Mouse (Mus musculus): ENCODE measurements around the gene Slc46a3. TPM values are rescaled to one million over a fixed set of nuclear protein-coding genes. Genes with fewer than 3 reads are reported as not detected.

The Slc46a3 gene
- 27.9 and 28.2 TPM in 2 replicates for polyA plus RNA-seq (2012; rRNA removed)

DNA sequence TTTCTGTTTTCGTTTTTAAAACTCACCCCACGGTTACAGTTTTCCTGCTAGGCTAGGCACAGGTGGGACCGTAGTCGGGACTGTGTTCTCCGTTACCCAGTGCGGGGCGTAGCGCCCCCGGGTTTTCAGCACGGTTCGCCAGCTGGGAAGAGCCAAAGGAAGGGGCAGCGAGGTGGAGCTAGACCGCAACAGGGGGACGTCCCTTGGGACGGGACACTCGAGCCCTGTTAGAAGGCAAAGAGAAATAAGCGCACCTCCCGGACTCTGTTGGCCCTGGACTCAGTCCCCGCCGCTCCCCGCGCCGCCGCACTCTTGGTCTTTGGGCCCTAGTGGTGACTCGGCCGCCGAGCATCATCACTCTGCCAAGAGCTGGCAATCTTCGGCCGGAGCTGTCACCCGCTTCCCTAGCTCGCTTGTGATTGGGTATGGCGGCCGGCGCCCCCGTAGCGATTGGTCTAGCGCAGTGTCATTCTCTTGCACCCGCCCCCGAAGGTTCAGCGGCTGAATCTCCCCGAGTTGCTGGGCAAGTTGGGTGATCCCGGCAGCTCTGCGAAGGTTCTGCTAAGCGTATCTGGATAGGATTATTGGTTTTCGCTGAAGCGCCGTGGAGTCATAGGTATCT lies at the start of gene Slc46a3:
Slc46a3 (minus strand) TSS at position 361 of the 622 bp plus-strand sequence.
- Histone ChIP-seq H3K4me3 (replicated peaks; ENCODE audit: insufficient read depth, low read depth, low read length) (peak within 1 kb of the TSS; percentile 66), H3K27ac (ENCODE audit: insufficient read depth, low read length) (peak within 1 kb of the TSS; percentile 54), H3K4me1 (ENCODE audit: control insufficient read depth, insufficient read depth, low read length) (peaks cover 7% of the 10 kb centered on the region; the same call in 1 of the 2 replicates), H3K27me3 (ENCODE audit: control insufficient read depth, insufficient read depth, low read length) (no peaks in the 10 kb centered on the region)
- WGBS = under 1% methylated on average over 47 of the region's 47 CpGs
- peak; percentile 97 to 99 for DNase-seq
- TF ChIP-seq POLR2A (IDR thresholded peaks at IDR 0.05; ENCODE audit: borderline replicate concordance, insufficient read depth, low read length) (peak; percentile 73), CTCF (IDR thresholded peaks at IDR 0.05; ENCODE audit: borderline replicate concordance, insufficient read depth, low read depth, low read length) (peak; percentile 19; the same call in 1 of the 2 replicates)

DNA sequence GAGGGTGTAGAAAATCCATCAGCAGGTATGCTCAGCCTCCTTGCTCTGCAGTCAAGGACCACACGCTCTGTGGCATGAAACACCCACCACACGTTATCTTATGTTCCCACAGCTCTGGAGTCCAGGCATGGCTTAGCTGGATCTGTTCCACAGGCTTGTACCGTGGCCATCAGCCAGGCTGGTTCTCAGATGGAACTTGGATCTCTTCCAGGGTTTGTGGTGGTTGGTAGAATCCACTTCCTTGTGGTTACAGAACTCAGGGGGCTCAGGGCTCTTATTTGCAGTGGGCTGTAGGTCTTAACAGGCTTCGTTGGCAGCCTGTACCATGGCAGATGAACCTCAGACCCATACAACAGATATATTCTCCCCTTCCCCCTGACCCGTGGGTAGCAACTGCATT lies 44.6 kb upstream of the Slc46a3 start:
- DNase-seq = peak; percentile 27 to 45
- Histone ChIP-seq H3K4me3 (replicated peaks; ENCODE audit: insufficient read depth, low read depth, low read length) (no peak overlapping the region), H3K27ac (ENCODE audit: insufficient read depth, low read length) (no peak overlapping the region), H3K27me3 (ENCODE audit: control insufficient read depth, insufficient read depth, low read length) (no peaks in the 10 kb centered on the region; the same call in 1 of the 2 replicates), H3K4me1 (ENCODE audit: control insufficient read depth, insufficient read depth, low read length) (peaks cover 5% of the 10 kb centered on the region)
- 14% methylated on average over 5 of the region's 5 CpGs for WGBS
- TF ChIP-seq CTCF (IDR thresholded peaks at IDR 0.05; ENCODE audit: borderline replicate concordance, insufficient read depth, low read depth, low read length) (no peak), POLR2A (IDR thresholded peaks at IDR 0.05; ENCODE audit: borderline replicate concordance, insufficient read depth, low read length) (no peak)

DNA sequence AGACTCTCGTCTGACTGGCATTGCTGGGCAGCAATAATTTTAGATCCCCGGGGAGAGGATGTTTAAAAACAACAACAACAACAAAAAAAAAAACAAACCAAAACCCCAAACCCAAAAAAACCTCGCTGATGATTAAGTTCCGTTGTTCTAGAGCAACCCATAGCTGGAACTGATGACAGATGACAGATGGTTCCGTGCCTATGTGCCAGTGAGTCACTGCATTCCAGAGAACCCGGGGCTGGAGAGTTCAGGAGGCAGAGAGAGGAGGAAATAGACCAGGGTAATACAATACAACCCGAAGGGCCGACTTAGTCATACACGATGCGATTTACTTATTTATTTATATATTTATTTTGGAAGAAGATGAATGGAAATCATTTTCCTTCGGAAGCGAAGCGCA lies 40.5 kb upstream of the Slc46a3 start:
- peak in 1 of 2 experiments; percentile 27 for DNase-seq
- TF ChIP-seq CTCF (IDR thresholded peaks at IDR 0.05; ENCODE audit: borderline replicate concordance, insufficient read depth, low read depth, low read length) (no peak), POLR2A (IDR thresholded peaks at IDR 0.05; ENCODE audit: borderline replicate concordance, insufficient read depth, low read length) (no peak)
- H3K4me1 ChIP-seq (ENCODE audit: control insufficient read depth, insufficient read depth, low read length) = peaks cover 5% of the 10 kb centered on the region
- WGBS = 64% methylated on average over 13 of the region's 13 CpGs
- no peak overlapping the region for H3K27ac ChIP-seq (ENCODE audit: insufficient read depth, low read length)
- no peaks in the 10 kb centered on the region for H3K27me3 ChIP-seq (ENCODE audit: control insufficient read depth, insufficient read depth, low read length)
- H3K4me3 ChIP-seq (replicated peaks; ENCODE audit: insufficient read depth, low read depth, low read length) = no peak overlapping the region

GRCm38 (mm10) chr5:147928668-147929497 lies 34.3 kb upstream of the Slc46a3 start:
- H3K4me3 ChIP-seq (replicated peaks; ENCODE audit: insufficient read depth, low read depth, low read length) = no peak overlapping the region
- no peak for DNase-seq
- no peaks in the 10 kb centered on the region for H3K4me1 ChIP-seq (ENCODE audit: control insufficient read depth, insufficient read depth, low read length)
- H3K27ac ChIP-seq (ENCODE audit: insufficient read depth, low read length) = no peak overlapping the region
- no peaks in the 10 kb centered on the region for H3K27me3 ChIP-seq (ENCODE audit: control insufficient read depth, insufficient read depth, low read length)
- 82% methylated on average over 7 of the region's 7 CpGs for WGBS
- TF ChIP-seq POLR2A (IDR thresholded peaks at IDR 0.05; ENCODE audit: borderline replicate concordance, insufficient read depth, low read length) (no peak), CTCF (IDR thresholded peaks at IDR 0.05; ENCODE audit: borderline replicate concordance, insufficient read depth, low read depth, low read length) (no peak)

DNA sequence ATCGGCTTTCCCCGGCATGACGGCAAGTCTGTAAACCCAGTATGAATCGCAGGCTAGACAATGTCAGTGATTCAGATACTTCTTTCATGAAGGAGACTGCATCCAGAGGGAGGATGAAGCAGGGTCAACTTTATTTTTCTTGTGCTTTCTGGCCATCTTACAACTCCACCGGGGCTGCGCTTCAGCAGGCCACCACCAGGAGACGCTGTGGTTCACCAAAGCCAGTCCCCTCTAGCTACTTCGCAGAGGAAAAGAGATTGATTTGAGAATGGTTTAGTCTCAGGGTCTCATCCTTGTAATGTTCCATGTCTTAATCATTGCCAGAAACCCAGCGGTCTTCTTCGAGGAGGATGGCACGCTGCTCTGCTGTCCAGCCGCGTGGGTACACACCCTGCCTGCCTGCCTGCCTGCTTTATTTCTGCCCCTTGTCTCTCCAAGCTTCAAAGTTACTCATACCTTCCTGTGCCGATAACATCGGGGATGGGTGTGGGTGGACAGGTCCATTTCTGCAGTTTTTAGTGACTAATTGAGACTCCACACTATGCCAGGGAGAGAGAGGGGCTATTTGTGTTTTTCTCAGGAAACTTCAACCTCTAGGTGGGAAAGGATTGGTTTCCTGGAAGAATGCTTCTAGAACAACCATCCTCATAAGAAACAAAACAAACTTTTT lies 31.5 kb upstream of the Slc46a3 start:
- WGBS = 70% methylated on average over 15 of the region's 15 CpGs
- Histone ChIP-seq H3K4me3 (replicated peaks; ENCODE audit: insufficient read depth, low read depth, low read length) (no peak overlapping the region), H3K27me3 (ENCODE audit: control insufficient read depth, insufficient read depth, low read length) (no peaks in the 10 kb centered on the region), H3K4me1 (ENCODE audit: control insufficient read depth, insufficient read depth, low read length) (no peaks in the 10 kb centered on the region), H3K27ac (ENCODE audit: insufficient read depth, low read length) (no peak overlapping the region)
- TF ChIP-seq POLR2A (IDR thresholded peaks at IDR 0.05; ENCODE audit: borderline replicate concordance, insufficient read depth, low read length) = no peak
- TF ChIP-seq CTCF (IDR thresholded peaks at IDR 0.05; ENCODE audit: borderline replicate concordance, insufficient read depth, low read depth, low read length) = peak; percentile 61
- DNase-seq = peak in 1 of 2 experiments; percentile 22

- Histone ChIP-seq H3K4me1 (ENCODE audit: control insufficient read depth, insufficient read depth, low read length) (no peaks in the 10 kb centered on the region), H3K27ac (ENCODE audit: insufficient read depth, low read length) (no peak overlapping the region), H3K4me3 (replicated peaks; ENCODE audit: insufficient read depth, low read depth, low read length) (no peak overlapping the region), H3K27me3 (ENCODE audit: control insufficient read depth, insufficient read depth, low read length) (no peaks in the 10 kb centered on the region)
- DNase-seq = no peak
- TF ChIP-seq POLR2A (IDR thresholded peaks at IDR 0.05; ENCODE audit: borderline replicate concordance, insufficient read depth, low read length) (no peak), CTCF (IDR thresholded peaks at IDR 0.05; ENCODE audit: borderline replicate concordance, insufficient read depth, low read depth, low read length) (no peak)
- 83% methylated on average over 5 of the region's 5 CpGs for WGBS
These were observed 30.0 kb upstream of the Slc46a3 start for GRCm38 (mm10) chr5:147924621-147925020.

GRCm38 (mm10) chr5:147918044-147918846 lies 23.6 kb upstream of the Slc46a3 start:
- Histone ChIP-seq H3K27me3 (ENCODE audit: control insufficient read depth, insufficient read depth, low read length) (no peaks in the 10 kb centered on the region), H3K4me3 (replicated peaks; ENCODE audit: insufficient read depth, low read depth, low read length) (no peak overlapping the region), H3K27ac (ENCODE audit: insufficient read depth, low read length) (no peak overlapping the region), H3K4me1 (ENCODE audit: control insufficient read depth, insufficient read depth, low read length) (no peaks in the 10 kb centered on the region)
- TF ChIP-seq CTCF (IDR thresholded peaks at IDR 0.05; ENCODE audit: borderline replicate concordance, insufficient read depth, low read depth, low read length) (no peak), POLR2A (IDR thresholded peaks at IDR 0.05; ENCODE audit: borderline replicate concordance, insufficient read depth, low read length) (no peak)
- 69% methylated on average over 17 of the region's 17 CpGs for WGBS
- no peak for DNase-seq
